Mouse (Mus musculus) right cerebral cortex, postnatal 10 days (tissue): Measurements from ENCODE around the gene Ngdn.
A peak's percentile ranks its signal among the peaks of the same experiment; 100 is the strongest.
"Not testable (repeated sequence)": the region's sequence is repeated elsewhere in the genome, so short reads cannot be mapped to it uniquely, and the experiment has no call there.

Experiments
- DNase-seq, 2 experiments: peaks; one replicate each; pipeline ENCODE4 v3.0.0; 2021; ENCODE audit warnings: low spot score in 2 of 2

The Ngdn gene

DNA sequence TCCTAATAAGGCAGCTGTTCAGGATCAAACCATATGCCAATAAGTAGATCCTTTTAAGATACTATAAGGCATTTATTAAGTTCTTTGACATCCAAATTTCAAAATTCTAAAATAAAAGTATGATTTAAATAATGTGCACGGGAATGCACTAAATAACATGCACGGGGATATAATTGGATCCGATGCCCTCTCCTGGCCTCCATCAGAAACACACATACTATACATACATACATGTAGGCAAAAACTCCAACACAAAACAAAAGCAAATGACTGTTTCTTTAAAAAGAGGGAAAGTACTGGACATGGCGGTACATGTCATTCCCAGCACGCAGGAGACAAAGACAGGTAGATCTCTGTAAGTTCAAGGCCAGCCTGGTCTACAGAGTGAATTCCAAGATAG lies 15.4 kb upstream of the Ngdn start:
- DNase-seq = not testable (repeated sequence)

DNA sequence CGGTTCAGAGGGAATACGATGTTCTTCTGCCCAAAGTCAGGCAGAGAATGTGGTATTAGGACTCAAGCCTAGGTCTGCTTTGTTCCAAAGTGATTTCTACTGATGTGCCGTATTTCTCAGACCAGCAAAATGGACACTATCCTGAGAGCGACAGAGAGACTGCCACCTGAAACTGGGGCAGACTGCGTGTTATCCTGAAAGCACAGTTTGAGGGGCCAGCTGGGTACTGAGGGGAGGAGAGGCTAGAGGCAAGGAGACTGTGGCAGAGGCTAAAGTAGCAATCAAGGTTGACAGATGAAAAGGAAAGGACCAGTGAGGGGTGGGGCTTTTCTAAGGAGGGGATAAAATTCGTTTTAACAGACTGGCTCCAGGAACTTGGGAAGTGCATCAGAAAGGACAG lies 14.4 kb upstream of the Ngdn start:
- no peak for DNase-seq

DNA sequence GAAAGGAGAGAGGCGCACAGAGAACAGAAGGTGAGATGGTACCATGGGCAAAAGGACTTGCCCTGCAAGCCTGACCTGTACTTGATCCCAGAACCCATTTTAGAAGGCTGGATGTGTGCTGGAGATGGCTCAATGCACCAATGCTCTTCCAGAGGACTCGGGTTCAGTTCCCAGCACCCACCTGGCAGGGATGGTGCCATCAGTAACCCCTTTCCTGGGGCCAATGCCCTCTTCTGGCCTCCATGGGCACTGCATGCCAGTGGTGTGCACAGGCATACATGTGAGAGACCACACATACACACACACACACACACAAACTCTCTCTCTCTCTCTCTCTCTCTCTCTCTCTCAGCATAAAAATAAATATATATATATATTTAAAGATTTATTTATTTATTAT lies 13.8 kb upstream of the Ngdn start:
- no peak for DNase-seq

- DNase-seq = no peak
Measured at GRCm38 (mm10) chr14:55001938-55002686, 13.1 kb upstream of the Ngdn start.

GRCm38 (mm10) chr14:55002687-55003120 lies 12.6 kb upstream of the Ngdn start:
- DNase-seq = no peak

DNA sequence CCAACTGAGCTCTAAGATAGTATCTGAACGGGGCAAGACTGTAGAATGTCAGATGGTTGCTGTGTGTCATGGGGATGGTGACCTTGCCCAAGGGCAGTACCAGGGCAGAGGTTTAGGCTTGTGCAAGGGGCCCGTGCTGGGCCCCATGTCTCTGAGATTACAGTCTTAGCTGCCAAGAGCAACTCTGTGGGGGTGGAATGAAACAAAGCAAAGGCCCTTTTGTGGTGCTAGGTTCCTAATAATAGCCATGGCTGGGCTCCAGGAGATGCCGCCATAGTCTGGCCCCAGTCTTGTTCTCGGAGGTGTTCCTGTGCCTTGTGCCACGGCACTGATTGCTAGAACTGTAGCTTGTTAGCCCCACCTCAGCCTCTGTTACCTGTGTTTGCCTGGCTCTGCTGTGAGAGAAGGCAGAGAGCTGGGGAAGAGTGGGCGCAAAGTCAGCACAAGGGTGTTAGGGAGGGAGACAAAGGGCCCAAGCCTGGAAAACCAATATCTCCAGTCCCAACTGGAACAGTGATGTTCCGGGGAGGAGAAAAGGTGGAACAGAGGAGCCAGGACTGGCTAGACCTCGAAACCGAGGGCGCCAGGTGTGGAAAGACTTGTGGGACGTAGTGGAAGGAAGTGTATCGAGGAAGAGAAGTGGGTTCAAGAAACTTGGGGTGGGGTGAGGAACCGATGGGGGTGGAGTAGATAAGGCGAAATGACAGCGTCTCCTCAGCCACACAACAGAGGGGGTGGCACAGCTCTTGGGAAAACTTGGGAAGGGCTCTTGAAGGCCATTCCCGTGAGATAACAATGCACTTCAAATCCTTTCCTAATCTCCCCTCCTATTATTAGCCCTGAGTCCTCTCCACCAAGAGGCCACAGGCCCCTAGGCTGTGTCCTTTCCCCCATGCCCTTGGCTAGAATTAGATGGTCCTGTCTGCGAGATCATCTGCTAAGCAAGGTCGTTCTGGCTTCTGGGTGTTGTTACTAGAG lies 11.1 kb upstream of the Ngdn start:
- DNase-seq = no peak

GRCm38 (mm10) chr14:55005506-55005905 lies 9.7 kb upstream of the Ngdn start:
- no peak for DNase-seq

DNA sequence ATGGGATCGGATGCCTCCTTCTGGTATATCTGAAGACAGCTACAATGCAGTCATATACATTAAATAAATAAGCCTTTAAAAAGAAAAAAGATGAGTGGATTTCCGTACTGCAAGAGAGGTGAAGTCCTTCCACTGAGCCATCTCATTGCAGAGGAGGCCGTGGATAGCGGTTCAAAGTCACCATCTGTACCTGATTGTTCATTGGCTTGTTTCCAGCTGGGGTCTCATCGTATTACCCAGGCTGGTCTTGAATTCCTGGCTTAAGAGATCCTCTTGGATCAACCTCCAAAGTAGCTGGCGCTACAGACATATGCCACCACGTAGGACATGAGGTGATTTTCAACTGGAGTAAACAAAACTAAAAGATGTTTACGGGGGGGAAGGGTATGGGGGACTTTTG lies 9.3 kb upstream of the Ngdn start:
- DNase-seq = no peak

- DNase-seq = no peak
Measured at GRCm38 (mm10) chr14:55006541-55006940, 8.7 kb upstream of the Ngdn start.

GRCm38 (mm10) chr14:55007120-55007908 lies 7.9 kb upstream of the Ngdn start:
- no peak for DNase-seq

GRCm38 (mm10) chr14:55008417-55008816 lies 6.8 kb upstream of the Ngdn start:
- no peak for DNase-seq

GRCm38 (mm10) chr14:55011116-55011515 lies 4.1 kb upstream of the Ngdn start:
- DNase-seq = peak in 1 of 2 experiments; percentile 49

DNA sequence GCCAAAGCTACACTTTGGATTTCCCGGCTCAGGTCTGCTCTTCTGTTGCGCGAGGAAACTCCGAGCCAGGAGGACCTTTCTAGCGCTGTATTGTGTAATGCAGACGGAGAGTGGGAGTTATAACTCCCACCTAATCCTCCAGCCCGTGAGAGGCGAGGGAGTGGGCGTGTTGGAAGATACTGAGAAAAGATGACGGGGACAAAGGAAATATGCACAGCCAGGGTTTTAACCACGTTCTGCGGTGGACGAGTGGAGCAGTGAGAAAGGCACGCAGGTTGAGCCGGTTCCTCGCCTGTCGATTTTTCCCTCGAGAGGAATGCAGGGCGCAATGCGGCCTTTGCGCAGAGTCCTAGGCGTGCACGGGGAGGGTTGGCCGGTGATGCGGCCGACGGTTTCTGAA lies 663 bp upstream of the Ngdn start:
- DNase-seq = peak; percentile 76 to 84

GRCm38 (mm10) chr14:55015767-55016111 lies 485 bp downstream of the Ngdn start:
- DNase-seq = no peak

- no peak for DNase-seq
Measured at GRCm38 (mm10) chr14:55016876-55017275, 1.6 kb downstream of the Ngdn start.

GRCm38 (mm10) chr14:55020394-55020793 lies 5.1 kb downstream of the Ngdn start:
- no peak for DNase-seq

DNA sequence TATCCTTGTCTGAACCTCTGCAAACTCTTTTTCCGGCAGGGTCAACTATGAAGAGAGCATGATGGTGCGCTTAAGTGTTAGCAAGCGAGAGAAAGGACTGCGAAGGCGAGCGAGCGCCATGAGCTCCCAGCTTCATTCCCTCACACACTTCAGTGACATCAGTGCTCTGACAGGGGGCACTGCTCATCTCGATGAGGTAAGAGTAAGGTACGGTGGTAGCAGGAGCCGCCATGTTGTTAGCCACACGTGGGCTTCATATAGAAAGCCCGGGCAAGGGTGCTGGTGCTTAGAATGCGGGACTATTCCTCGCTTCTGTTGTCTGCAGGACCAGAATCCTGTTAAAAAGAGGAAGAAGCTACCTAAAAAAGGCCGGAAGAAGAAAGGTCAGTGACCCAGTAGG lies 7.8 kb downstream of the Ngdn start:
- DNase-seq = no peak

DNA sequence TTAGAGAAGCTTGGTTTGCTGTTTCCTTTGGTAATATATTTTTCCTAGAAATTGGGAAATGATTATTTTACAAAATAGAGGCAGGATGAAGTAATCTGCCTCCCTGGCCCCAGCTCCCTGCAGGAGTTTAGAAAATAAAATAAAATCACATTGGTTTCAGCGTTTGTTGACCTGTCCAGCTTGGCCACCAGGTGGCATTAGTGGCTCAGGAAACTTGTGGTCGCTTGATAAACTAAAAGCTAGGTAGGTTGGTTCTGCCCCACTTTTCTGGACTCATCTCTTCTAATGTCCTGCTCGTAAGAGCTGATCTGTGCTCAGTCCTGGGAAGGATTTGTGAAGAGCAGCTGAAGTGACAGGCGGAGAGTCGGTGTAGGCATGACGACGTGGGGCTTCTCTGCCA lies 9.0 kb downstream of the Ngdn start:
- peak; percentile 75 to 82 for DNase-seq

GRCm38 (mm10) chr14:55025527-55025926 lies 10.3 kb downstream of the Ngdn start:
- DNase-seq = no peak

DNA sequence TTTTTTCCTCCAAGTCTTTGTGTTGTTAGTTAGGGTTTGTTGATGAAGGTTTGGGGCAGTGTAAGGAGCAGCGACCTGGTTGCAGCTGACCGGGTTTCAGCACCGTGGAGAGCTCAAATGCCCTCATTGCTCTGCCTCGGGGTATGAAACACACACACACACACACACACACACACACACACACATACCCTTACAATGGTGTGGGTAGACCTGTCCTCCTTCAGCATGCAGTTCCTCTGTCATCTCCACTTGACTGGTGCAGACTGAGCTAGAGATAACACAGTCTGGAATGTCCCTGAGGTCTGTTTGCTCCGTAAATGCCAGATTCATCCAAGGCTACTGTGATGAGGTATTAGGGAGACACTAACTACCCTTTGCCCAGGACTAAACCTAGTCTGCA lies 12.0 kb downstream of the Ngdn start:
- DNase-seq = no peak

GRCm38 (mm10) chr14:55027653-55028052 lies 12.4 kb downstream of the Ngdn start:
- DNase-seq = no peak

DNA sequence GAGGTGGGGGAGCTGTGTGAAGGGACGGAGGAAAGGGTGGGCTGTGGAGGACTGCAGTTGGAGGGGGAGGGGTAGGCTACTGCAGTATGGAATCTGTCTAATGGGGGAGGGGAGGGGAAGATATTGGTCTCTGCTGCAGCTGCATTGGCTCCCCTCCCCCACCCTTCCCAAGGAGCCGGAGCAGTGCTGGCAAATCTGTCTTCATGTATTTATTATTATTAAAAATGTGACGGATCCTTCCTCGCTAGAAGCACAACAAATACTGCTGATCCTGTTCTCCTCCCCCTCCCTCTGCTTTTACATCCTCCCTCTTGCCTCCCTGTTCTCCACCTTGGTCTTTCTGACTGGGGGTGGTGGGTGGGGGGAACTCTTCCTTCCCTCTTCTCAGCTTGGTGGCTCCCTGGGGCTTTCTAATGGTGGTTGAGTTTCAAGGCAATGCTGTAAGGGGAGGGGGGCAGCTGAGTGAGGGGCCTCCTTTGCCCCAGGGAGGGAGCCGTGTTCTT lies 13.1 kb downstream of the Ngdn start:
- DNase-seq = no peak
